In genomic region chr5:123326751-123327148, GRCm38 (mm10) we compare ENCODE assay signal across 9 mouse cellular contexts. TPM values are rescaled to one million over a fixed set of nuclear protein-coding genes. Genes with fewer than 3 reads are reported as not detected.
DNase-seq lines count a peak whose midpoint lies in the region; ATAC-seq lines count a peak whose summit lies in the region.
"Had no signal": no experiment of that assay in that cellular context is flagged by ENCODE, and none has a peak within 500 bp of the region (broad histone marks: within the 10 kb centered on the region; RNA-seq: fewer than 3 reads in every experiment).

No protein-coding gene starts in this region.

- H3K4me1 ChIP-seq in heart, embryonic 12.5 days (replicated peaks): no peaks in the 10 kb centered on the region
- peaks cover 35% of the 10 kb centered on the region for H3K4me1 ChIP-seq in kidney, embryonic 15.5 days
- H3K4me1 ChIP-seq in hindbrain, embryonic 12.5 days: peaks cover 15% of the 10 kb centered on the region

- no peaks in the 10 kb centered on the region for H3K9me3 ChIP-seq in heart, embryonic 12.5 days (replicated peaks)
- no peaks in the 10 kb centered on the region for H3K9me3 ChIP-seq in kidney, embryonic 15.5 days (replicated peaks)
- H3K9me3 ChIP-seq in hindbrain, embryonic 12.5 days (replicated peaks): no peaks in the 10 kb centered on the region
- H3K9me3 ChIP-seq: intestine, embryonic 15.5 days had no signal

- no peak overlapping the region for H3K27ac ChIP-seq in heart, embryonic 12.5 days (ENCODE audit: poor library complexity, severe bottlenecking)
- H3K27ac ChIP-seq in kidney, embryonic 15.5 days: peak overlapping the region; percentile 28
- H3K27ac ChIP-seq in hindbrain, embryonic 12.5 days: no peak overlapping the region
- H3K27ac ChIP-seq: intestine, embryonic 15.5 days had no signal

- H3K4me2 ChIP-seq in heart, embryonic 12.5 days: no peak overlapping the region
- H3K4me2 ChIP-seq in kidney, embryonic 15.5 days: no peak overlapping the region
- H3K4me2 ChIP-seq in hindbrain, embryonic 12.5 days (replicated peaks): no peak overlapping the region
- H3K4me2 ChIP-seq: intestine, embryonic 15.5 days had no signal

- 77% methylated on average over 9 of the region's 9 CpGs for WGBS in heart, embryonic 12.5 days
- 57% methylated on average over 9 of the region's 9 CpGs for WGBS in kidney, embryonic 15.5 days
- 68% methylated on average over 9 of the region's 9 CpGs for WGBS in hindbrain, embryonic 12.5 days

- ATAC-seq in heart, embryonic 12.5 days (ENCODE audit: insufficient number of reproducible peaks, low FRiP score): no peak
- peak; percentile 57 for ATAC-seq in kidney, embryonic 15.5 days (replicated peaks; ENCODE audit: low FRiP score)
- ATAC-seq in hindbrain, embryonic 12.5 days (ENCODE audit: low FRiP score): no peak
- ATAC-seq: intestine, embryonic 15.5 days had no signal

- H3K9ac ChIP-seq in heart, embryonic 12.5 days: no peak overlapping the region
- H3K9ac ChIP-seq in kidney, embryonic 15.5 days: no peak overlapping the region
- no peak overlapping the region for H3K9ac ChIP-seq in hindbrain, embryonic 12.5 days
- H3K9ac ChIP-seq: intestine, embryonic 15.5 days had no signal

- H3K4me3 ChIP-seq in heart, embryonic 12.5 days: no peak overlapping the region
- H3K4me3 ChIP-seq in kidney, embryonic 15.5 days (replicated peaks): no peak overlapping the region
- no peak overlapping the region for H3K4me3 ChIP-seq in hindbrain, embryonic 12.5 days
- H3K4me3 ChIP-seq: intestine, embryonic 15.5 days had no signal

- 0 out of 2 replicates have a peak, but pooled peaks cover 4% of the 10 kb centered on the region for H3K27me3 ChIP-seq in heart, embryonic 12.5 days (replicated peaks)
- H3K27me3 ChIP-seq in kidney, embryonic 15.5 days: no peaks in the 10 kb centered on the region
- no peaks in the 10 kb centered on the region; the same call in 1 of the 2 replicates for H3K27me3 ChIP-seq in hindbrain, embryonic 12.5 days
- H3K27me3 ChIP-seq: intestine, embryonic 15.5 days had no signal

- peak; percentile 29 to 52 for DNase-seq in heart, adult 18-20 months
- peak; percentile 79 for DNase-seq in brain, adult 2 months (ENCODE audit: low read depth, low spot score)
- peak; percentile 70 to 77 for DNase-seq in right cerebral cortex, postnatal 10 days (ENCODE audit: low spot score in 2 of 2)
- no peak for DNase-seq in ovary, postnatal 36 days (ENCODE audit: low spot score)
- no peak for DNase-seq in ovary, adult 18-20 months (ENCODE audit: low spot score)

- no peaks in the 10 kb centered on the region for H3K36me3 ChIP-seq in heart, embryonic 12.5 days
- H3K36me3 ChIP-seq in kidney, embryonic 15.5 days: no peaks in the 10 kb centered on the region
- no peaks in the 10 kb centered on the region for H3K36me3 ChIP-seq in hindbrain, embryonic 12.5 days
- H3K36me3 ChIP-seq: intestine, embryonic 15.5 days had no signal

RNA-seq across cellular contexts. Expression of gene Bcl7a, which starts 16.9 kb away (rescaled TPM):
- 1 to 10 TPM; 8.0 to 8.2 TPM for total RNA-seq in heart, adult 18-20 months (2021)
- 16.3 and 16.6 TPM in 2 replicates for polyA plus RNA-seq in heart, embryonic 12.5 days (2016; fragmentation: Nextera tagmentation; extraction: Ambion mirVana)
- 41.7 and 42.5 TPM in 2 replicates for polyA plus RNA-seq in kidney, embryonic 15.5 days (2015; fragmentation: Nextera tagmentation; extraction: Ambion mirVana)
- 56.6 and 59.9 TPM in 2 replicates for polyA plus RNA-seq in hindbrain, embryonic 12.5 days (2016; fragmentation: Nextera tagmentation; extraction: Ambion mirVana)

Comparison
In these comparisons a context has a peak if more than half of its experiments do, and no peak if none do; other contexts are left out.
1. DNase-seq: peak in heart, adult 18-20 months (2 of 2), brain, adult 2 months (single experiment) and right cerebral cortex, postnatal 10 days (2 of 2); none in ovary, postnatal 36 days (single experiment) and ovary, adult 18-20 months (single experiment).